Mouse (Mus musculus) ES-Bruce4 (cell line): ENCODE measurements around the gene Gatad2a.

Source experiments
- CTCF ChIP-seq: IDR thresholded peaks from one replicate; pipeline ENCODE4 v1.8.1; 2011; ENCODE audit warnings: low read depth, low read length
- POLR2A ChIP-seq: IDR thresholded peaks from one replicate; pipeline ENCODE4 v1.8.1; 2011; ENCODE audit warnings: low read length; ENCODE audit not compliant: insufficient read depth

DNA sequence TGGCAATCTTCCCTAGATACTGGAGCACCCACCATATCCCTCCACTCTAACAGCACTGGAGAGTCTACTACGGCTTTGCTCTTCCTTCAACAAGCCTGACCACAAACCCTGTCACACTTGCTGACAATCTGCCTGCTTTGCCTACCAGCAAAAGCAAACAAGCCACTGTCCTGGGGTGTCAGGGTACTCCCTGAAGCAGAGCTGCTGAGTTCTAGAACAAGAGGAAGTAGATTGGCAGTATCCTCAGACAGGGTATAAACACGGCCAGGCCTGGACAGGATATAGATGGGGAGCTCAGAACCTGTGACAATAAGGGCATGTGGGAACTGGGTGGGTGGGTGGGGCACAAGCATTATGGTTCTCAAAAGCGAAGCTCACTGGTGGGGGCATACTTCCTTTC is 58.7 kb downstream of the Gatad2a start:
- TF ChIP-seq CTCF (no peak), POLR2A (no peak)
